Mouse (Mus musculus) ovary, postnatal 36 days (tissue): ENCODE measurements around the gene Retreg3.

ENCODE experiments used
- DNase-seq: peaks from one replicate; pipeline ENCODE4 v3.0.0; 2022; ENCODE audit warnings: low spot score, mixed read lengths

Retreg3 gene

GRCm38 (mm10) chr11:101078121-101078520, 41.6 kb downstream of the Retreg3 start, which contains the start of gene Hsd17b1:
Gene Hsd17b1, plus strand, starts transcription at chr11:101078411.
- DNase-seq = peak; percentile 76

- no peak for DNase-seq
Measured at GRCm38 (mm10) chr11:101071810-101072428, 47.8 kb downstream of the Retreg3 start.

- no peak for DNase-seq
Measured at GRCm38 (mm10) chr11:101070987-101071386, 48.7 kb downstream of the Retreg3 start.

GRCm38 (mm10) chr11:101070189-101070527, 49.5 kb downstream of the Retreg3 start:
- no peak for DNase-seq

- peak; percentile 94 for DNase-seq
Measured at GRCm38 (mm10) chr11:101069391-101070188, 50.1 kb downstream of the Retreg3 start, which contains the start of gene Naglu. Gene Naglu, plus strand, starts transcription at chr11:101070012.

- peak; percentile 83 for DNase-seq
Measured at GRCm38 (mm10) chr11:101066549-101067412, 52.9 kb downstream of the Retreg3 start.

- DNase-seq = no peak
Measured at GRCm38 (mm10) chr11:101065002-101065401, 54.7 kb downstream of the Retreg3 start.

GRCm38 (mm10) chr11:101064462-101064861, 55.2 kb downstream of the Retreg3 start:
- no peak for DNase-seq

GRCm38 (mm10) chr11:101063676-101064327, 55.9 kb downstream of the Retreg3 start:
- DNase-seq = peak; percentile 82

GRCm38 (mm10) chr11:101062971-101063675, 56.6 kb downstream of the Retreg3 start:
- peak; percentile 47 for DNase-seq

GRCm38 (mm10) chr11:101062165-101062884, 57.4 kb downstream of the Retreg3 start:
- no peak for DNase-seq

- DNase-seq = no peak
Measured at GRCm38 (mm10) chr11:101061049-101061448, 58.6 kb downstream of the Retreg3 start.

- DNase-seq = peak; percentile 77
Measured at GRCm38 (mm10) chr11:101060126-101060525, 59.6 kb downstream of the Retreg3 start.

GRCm38 (mm10) chr11:101059473-101059872, 60.2 kb downstream of the Retreg3 start:
- no peak for DNase-seq

- no peak for DNase-seq
Measured at GRCm38 (mm10) chr11:101058726-101059125, 61.0 kb downstream of the Retreg3 start.

- peak; percentile 81 for DNase-seq
Measured at GRCm38 (mm10) chr11:101057860-101058259, 61.8 kb downstream of the Retreg3 start.

- peak; percentile 68 for DNase-seq
Measured at GRCm38 (mm10) chr11:101056885-101057284, 62.8 kb downstream of the Retreg3 start.

- no peak for DNase-seq
Measured at GRCm38 (mm10) chr11:101055418-101055817, 64.3 kb downstream of the Retreg3 start.

GRCm38 (mm10) chr11:101053974-101054373, 65.7 kb downstream of the Retreg3 start:
- DNase-seq = no peak

- DNase-seq = no peak
Measured at GRCm38 (mm10) chr11:101052751-101053473, 66.8 kb downstream of the Retreg3 start.
